Mouse (Mus musculus) spleen, postnatal 14 days (tissue): ENCODE data around the gene Kctd2.
"Not testable (repeated sequence)": the region's sequence is repeated elsewhere in the genome, so short reads cannot be mapped to it uniquely, and the experiment has no call there.

Source experiments
- DNase-seq, 2 experiments: peaks; one replicate each; pipeline ENCODE4 v3.0.0; 2021 to 2022; ENCODE audit warnings: low spot score in 2 of 2

Gene Kctd2

GRCm38 (mm10) chr11:115473626-115474275 is 53.8 kb downstream of the Kctd2 start:
- DNase-seq: peak; percentile 91 to 93

GRCm38 (mm10) chr11:115475025-115475757 is 55.3 kb downstream of the Kctd2 start, which contains the start of gene Armc7:
Gene Armc7, plus strand, starts transcription at chr11:115475667.
- DNase-seq: peak; percentile 86 to 87

GRCm38 (mm10) chr11:115475758-115476237 is 55.9 kb downstream of the Kctd2 start:
- DNase-seq: no peak

- not testable (repeated sequence) for DNase-seq
Measured at GRCm38 (mm10) chr11:115476630-115477029, 56.7 kb downstream of the Kctd2 start.

GRCm38 (mm10) chr11:115477388-115477787 is 57.5 kb downstream of the Kctd2 start:
- DNase-seq: not testable (repeated sequence)

GRCm38 (mm10) chr11:115478296-115478938 is 58.5 kb downstream of the Kctd2 start:
- no peak for DNase-seq
